Comparison of ENCODE assay signal across 8 mouse cellular contexts in the genomic region with DNA sequence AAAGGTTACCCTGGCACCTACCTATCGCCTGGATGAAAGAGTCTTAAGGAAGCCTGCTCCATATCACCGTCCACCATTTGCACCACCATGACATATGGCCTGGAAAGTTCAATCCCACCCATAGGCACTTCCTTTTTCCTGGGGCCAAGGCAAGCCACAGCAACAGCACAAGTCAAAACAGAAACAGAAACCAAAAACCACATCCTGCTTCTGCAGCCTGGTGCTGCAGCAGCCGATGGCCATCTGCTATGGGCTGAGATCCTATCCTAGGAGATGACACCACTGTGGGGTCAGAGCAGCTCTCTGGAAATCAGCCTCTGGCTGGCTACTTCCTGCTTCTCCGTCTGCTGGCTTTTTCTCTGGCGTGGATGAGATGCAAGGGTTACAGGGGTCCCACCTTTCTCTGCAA. TPM values are rescaled to one million over a fixed set of nuclear protein-coding genes. Genes with fewer than 3 reads are reported as not detected.
DNase-seq lines count a peak whose midpoint lies in the region; TF ChIP-seq lines count a peak whose summit lies in the region.

No protein-coding gene starts in this region.

- no peak for TF ChIP-seq POLR2A in cerebellum, adult 2 months (IDR thresholded peaks at IDR 0.05; ENCODE audit: borderline replicate concordance, insufficient read depth, low read length)

- H3K27ac ChIP-seq in cerebellum, adult 2 months (ENCODE audit: insufficient read depth, low read length) = peak overlapping the region; percentile 44

- no peaks in the 10 kb centered on the region for H3K27me3 ChIP-seq in cerebellum, adult 2 months (ENCODE audit: control insufficient read depth, insufficient read depth, low read length)

- H3K4me1 ChIP-seq in cerebellum, adult 2 months (ENCODE audit: control insufficient read depth, insufficient read depth, low read length) = peaks cover 57% of the 10 kb centered on the region

- no peak for DNase-seq in cerebellum, adult 2 months
- DNase-seq in cerebellum, postnatal 10 days = no peak
- DNase-seq in adrenal gland, postnatal 36 days = peak; percentile 16 to 45
- peak; percentile 90 for DNase-seq in induced T-regulatory cell, adult 2 months (ENCODE audit: low read depth)
- peak; percentile 28 for DNase-seq in lung, postnatal 14 days
- DNase-seq in thymus, adult 18-20 months = peak; percentile 59 to 75
- DNase-seq in frontal cortex, postnatal 36 days (ENCODE audit: low spot score in 2 of 2) = no peak
- DNase-seq in embryo, embryonic 9.5 days (ENCODE audit: extremely low spot score) = no peak

- no peak overlapping the region for H3K4me3 ChIP-seq in cerebellum, adult 2 months (replicated peaks; ENCODE audit: insufficient read depth, low read depth, low read length)

- TF ChIP-seq CTCF in cerebellum, adult 2 months (IDR thresholded peaks at IDR 0.05; ENCODE audit: borderline replicate concordance, insufficient read depth, low read depth, low read length) = no peak

- 50% methylated on average over 5 of the region's 5 CpGs for WGBS in cerebellum, adult 2 months

RNA-seq across cellular contexts. Expression of gene Tmem229b, which starts 26.7 kb away (rescaled TPM):
- polyA plus RNA-seq in cerebellum, adult 2 months (2012; rRNA removed) = 80.8 and 90.8 TPM in 2 replicates
- 10 to 100 TPM in 1 of 2 experiments, 1 to 10 TPM in 1; 7.2 to 10.1 TPM for total RNA-seq in adrenal gland, postnatal 36 days (2021)

RNA-seq across cellular contexts. Expression of gene Plekhh1, which starts 48.3 kb away (rescaled TPM):
- 34.2 and 36.7 TPM in 2 replicates for polyA plus RNA-seq in cerebellum, adult 2 months (2012; rRNA removed)
- 1 to 10 TPM; 1.5 to 2.2 TPM for total RNA-seq in adrenal gland, postnatal 36 days (2021)

Comparison
In these comparisons a context has a peak if more than half of its experiments do, and no peak if none do; other contexts are left out.
1. DNase-seq: peak in adrenal gland, postnatal 36 days (2 of 2), induced T-regulatory cell, adult 2 months (single experiment), lung, postnatal 14 days (single experiment) and thymus, adult 18-20 months (2 of 2); none in cerebellum, adult 2 months (0 of 2), cerebellum, postnatal 10 days (0 of 2), frontal cortex, postnatal 36 days (0 of 2) and embryo, embryonic 9.5 days (single experiment).